Mouse (Mus musculus): Measurements from ENCODE around the gene Cdk10.
"Not testable (repeated sequence)": the region's sequence is repeated elsewhere in the genome, so short reads cannot be mapped to it uniquely, and the experiment has no call there.

Gene Cdk10

GRCm38 (mm10) chr8:123233300-123233699 is 8.7 kb downstream of the Cdk10 start:
- DNase-seq (ENCODE audit: low read depth, low spot score), result no peak

GRCm38 (mm10) chr8:123233760-123234159 is 9.1 kb downstream of the Cdk10 start:
- no peak for DNase-seq (ENCODE audit: low read depth, low spot score)

GRCm38 (mm10) chr8:123234918-123235519 is 10.4 kb downstream of the Cdk10 start:
- peak; percentile 44 for DNase-seq (ENCODE audit: low read depth, low spot score)

DNA sequence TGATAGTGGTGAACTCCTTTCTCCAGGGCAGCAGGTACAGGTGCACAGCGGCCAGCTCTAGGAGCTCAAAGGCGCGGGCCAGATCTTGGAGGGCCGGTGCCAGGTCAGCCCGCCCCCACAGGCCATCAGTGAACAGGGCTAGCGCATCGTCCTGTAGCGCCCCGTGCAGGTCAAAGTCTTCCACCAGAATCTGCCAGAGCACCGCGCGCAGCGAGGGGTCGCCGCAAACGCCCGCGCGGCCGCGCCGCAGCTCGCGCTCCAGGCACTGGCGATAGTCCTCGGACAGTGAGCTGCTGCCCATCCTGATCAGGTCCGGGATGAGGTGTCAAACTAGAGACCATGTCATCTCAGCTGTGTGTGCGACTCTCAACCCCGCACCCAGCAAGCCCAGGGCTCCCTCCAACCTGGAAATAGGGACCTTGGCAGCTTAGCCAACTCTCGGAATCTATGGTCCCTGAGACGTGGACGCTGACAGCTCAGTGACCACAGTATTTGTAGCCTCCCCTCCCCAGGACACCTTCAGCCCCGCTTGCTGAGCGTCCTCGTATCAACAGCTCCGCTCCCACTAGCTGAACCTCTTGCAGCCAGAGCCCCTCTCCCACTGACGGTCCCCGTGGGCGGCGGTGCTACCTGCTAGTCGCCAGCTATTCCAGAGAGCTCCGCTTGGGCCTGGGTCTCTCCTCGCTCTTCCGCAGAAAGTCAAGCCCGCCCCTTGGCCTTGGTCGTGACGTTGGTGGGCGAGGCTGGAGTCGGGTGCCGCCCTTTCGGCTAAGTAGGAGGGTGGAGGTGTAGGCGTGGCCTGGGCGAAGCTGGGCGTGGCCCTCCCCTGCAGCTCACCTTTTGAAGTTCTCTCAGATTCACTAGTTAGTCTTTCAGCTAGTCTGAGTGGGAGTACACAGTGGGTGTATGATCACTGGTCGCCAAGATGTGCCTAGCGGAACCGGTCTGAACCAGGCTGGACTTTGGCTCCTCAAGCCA is 11.2 kb downstream of the Cdk10 start, which contains the start of gene Spata2l:
Spata2l (minus strand) TSS at position 714 of the 978 bp plus-strand sequence.
- peak; percentile 95 for DNase-seq (ENCODE audit: low read depth, low spot score)

DNA sequence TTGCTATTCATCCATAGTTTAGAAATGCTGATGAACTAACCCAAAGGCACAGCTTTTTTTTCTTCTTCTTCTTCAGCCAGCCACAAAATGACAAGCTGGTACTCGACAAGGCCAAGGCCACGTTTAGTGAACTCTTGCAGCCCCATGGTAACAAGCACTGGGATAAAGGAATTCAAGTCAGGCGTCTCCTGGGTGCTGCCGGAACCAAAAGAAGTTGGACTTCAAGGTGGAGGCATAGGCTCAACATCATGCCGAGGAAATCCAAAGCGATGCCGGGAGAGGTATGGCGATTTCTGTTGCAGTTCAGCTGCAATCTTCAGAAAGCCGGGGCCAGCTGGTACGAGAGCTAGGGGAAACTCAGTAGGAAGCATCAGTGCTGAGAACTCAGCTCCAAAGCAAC is 14.8 kb downstream of the Cdk10 start:
- DNase-seq (ENCODE audit: low read depth, low spot score), result no peak

DNA sequence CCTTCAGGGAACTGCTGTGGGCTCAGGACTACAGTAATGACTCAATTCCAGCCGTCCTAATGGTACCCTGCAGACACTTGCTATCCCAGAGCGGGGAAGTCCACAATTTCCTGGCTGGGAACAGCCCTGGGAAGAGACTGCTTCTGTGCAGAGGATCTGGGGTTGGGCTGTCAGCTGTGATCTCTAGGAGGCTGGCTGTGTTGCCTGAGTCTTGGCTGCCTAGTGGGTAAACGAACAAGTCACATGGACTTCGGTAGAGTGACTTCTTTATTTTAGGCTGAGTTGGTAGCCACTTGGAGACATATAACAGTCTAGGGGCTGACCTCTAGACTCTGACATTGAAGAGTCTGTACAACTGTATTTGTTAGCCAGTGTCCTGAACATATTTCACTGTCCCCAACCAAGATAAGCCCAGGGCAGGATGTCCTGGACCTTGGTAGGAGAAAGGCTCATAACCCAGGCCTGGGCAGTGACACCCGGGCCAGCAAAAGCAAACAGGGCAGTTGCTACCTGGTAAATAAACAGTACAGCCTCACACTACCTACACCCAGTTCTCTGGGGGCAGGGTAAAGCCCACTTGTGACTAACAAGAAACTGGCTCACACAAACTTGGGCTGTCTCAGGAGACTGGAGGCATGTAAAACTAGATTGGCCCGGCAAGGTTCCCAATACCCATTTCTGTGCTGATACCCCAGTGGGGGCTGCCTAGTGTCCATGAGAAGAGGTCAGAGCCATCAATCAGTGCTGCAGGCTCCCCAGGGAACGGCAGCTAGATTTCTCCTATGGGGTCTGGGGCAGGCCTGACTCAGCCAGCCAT is 17.7 kb downstream of the Cdk10 start:
- DNase-seq (ENCODE audit: low read depth, low spot score), result no peak

GRCm38 (mm10) chr8:123243053-123243452 is 18.4 kb downstream of the Cdk10 start:
- no peak for DNase-seq (ENCODE audit: low read depth, low spot score)

DNA sequence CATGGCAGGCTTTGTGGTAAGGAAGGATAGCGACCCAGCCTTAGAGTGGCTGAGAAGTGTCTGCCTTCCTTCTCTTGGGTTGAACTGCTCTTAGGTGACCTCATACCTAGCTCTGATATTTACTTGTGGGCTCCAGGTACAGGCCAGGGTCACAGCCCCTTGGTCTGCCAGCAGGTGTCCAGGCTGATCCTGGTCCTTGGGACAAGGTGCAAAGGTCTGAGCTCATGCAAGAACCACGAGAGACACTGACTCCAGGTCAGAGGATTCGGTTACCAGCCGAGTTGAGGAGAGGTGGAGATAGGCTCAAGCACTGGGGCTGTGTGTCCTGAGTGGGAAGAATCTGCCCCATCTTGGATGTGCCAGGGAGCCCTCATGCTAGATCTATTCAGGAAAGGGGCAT is 19.7 kb downstream of the Cdk10 start:
- no peak for DNase-seq (ENCODE audit: low read depth, low spot score)

DNA sequence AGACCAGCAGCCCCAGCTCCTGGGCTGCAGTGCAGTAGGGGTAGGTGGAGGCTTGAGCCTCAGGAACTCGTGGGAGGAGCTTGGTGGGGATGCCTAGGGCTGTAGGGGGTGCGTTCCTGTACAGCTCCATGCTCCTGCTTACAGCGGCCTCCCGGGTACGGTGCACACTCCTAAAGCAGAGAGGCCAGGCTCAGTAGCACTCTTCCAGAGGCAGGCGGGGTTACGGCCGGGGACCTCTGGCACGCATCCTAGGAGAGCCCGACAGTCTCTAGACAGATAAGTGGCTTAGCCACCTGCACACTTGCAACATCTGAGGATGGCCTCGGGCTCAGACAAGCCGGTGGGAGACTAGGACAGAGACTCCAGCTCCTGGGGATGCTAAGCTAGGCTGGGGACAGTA is 20.9 kb downstream of the Cdk10 start:
- no peak for DNase-seq (ENCODE audit: low read depth, low spot score)

DNA sequence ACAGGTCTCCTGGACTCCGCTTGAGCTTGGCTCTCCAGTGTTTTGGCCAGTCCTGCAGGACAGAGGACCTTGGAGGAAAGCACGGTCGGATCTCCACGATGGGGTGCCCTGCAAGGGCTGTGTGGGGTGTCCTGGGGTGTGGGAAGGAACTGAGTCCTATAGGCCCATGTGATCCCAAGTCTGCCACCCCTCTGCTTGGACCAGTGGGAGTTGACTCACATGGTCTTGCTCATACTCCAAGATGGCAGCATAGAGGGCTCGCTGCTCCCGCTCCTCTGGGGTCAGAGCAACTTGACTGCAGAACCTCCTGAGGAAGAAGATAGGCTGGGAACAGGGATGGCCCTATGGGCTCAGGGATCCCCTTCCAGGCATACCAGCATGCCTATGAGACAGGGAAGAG is 23.1 kb downstream of the Cdk10 start:
- no peak for DNase-seq (ENCODE audit: low read depth, low spot score)

GRCm38 (mm10) chr8:123248596-123248995 is 24.0 kb downstream of the Cdk10 start:
- no peak for DNase-seq (ENCODE audit: low read depth, low spot score)

DNA sequence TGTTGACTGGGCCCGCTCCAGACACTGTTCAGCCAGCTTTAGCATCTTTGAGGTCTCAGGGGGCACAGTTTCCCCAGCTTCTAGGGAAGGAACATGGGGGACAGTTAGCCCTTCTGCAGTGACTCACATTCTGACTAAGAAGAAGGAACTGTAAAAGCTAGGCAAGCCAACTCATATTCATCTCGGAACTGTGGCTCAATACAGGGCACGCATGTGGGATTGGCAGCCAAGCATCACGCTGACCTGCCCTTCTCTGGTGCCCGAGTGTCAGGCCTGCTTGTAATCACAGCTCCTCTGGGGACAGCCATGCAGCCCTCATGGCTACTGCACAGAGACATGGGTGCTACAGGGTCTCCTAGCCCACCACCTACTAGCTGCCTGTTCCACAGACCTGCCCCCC is 26.3 kb downstream of the Cdk10 start:
- no peak for DNase-seq (ENCODE audit: low read depth, low spot score)

DNA sequence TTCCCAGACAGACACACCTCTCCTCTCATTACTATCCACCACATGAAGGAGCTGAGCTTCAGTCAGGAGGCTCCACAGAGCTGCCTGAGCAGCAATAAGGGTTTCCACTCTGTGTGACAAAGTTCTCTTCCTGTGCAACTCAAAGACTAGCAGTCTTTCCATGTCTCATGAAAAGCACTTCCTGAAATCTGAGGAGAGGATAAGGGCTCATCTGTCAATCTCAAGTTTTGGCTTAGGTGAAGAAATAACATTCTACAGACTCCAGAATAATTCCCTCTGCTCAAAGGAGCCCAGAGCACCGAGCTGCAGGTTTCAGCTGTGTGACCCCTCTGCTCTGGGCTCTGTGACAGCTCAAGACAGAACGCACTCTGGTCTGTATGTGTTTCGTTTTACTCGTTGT is 28.3 kb downstream of the Cdk10 start:
- DNase-seq (ENCODE audit: low read depth, low spot score), result peak; percentile 23

DNA sequence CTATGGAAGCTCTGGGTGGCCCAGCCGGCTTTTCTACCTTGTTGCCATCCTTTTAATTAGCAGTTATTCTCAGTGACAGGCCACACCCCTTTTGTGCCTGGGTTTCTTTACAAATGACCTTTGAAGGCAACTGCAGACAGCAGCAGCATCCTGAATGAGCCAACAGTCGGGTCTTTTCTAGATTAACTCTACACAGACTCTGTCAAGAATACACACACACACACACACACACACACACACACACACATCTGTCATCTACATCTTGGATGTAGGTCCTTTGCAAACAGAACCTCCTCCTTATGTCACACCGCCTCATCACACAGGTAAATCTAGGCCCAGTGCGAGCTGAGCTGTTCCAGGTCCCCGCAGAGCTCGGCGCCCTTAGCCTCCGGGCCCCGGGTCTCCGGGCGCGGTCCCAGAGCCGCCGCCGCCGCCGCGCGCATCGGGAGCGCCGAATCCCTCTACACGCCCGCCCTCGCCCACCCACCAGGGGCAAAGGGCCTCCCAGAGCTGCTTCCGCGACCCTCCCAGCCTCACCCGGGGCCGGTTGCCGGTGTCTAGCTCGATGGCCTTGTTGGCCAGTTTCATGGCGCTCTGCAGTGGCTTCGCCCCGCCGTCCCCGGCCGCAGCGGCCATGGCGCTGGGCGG is 28.9 kb downstream of the Cdk10 start:
- no peak for DNase-seq (ENCODE audit: low read depth, low spot score)

DNA sequence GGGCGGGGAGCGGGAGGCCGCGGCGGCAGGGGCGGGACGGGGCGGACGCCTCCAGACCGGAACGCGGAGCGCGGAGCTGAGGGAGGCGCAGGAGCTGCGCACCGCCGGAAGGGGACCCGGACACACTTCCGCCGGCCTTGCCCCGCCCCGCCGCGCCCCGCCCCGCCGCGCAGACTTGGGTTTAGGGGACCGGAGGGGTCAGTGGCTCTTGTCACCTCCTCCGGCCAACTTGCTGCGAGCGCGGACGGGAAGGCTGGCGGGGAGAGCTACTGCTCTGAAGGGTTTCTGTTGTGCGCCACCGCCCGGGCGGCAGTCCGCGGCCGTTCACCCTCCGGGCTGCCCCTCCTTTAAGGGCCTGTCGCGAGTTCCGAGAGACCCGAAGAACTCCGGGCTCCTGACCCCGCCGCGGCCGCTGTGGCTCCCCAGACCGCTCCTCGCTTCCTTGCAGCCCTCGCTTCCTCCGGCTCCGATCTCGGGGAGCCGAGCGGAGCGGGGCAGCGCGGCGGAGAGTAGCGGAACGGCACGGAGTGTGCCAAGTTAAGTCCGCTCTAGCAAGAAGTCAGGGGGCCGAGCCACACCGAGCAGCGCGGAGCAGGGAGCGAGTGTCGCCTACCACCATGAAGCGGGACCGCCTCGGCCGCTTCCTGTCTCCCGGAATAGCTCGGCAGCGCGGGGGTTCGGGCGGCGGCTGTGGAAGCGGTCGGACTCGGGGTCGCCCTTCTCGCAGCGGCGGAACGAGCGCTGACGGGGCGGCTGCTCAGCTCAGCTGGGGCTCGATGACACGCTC is 29.6 kb downstream of the Cdk10 start, which contains the start of the genes Zfp276 and Vps9d1:
Zfp276 (plus strand) TSS at position 97 of the 787 bp plus-strand sequence.
Vps9d1 (minus strand) TSS at position 250 of the 787 bp plus-strand sequence.
- DNase-seq (ENCODE audit: low read depth, low spot score), result peak; percentile 90

DNA sequence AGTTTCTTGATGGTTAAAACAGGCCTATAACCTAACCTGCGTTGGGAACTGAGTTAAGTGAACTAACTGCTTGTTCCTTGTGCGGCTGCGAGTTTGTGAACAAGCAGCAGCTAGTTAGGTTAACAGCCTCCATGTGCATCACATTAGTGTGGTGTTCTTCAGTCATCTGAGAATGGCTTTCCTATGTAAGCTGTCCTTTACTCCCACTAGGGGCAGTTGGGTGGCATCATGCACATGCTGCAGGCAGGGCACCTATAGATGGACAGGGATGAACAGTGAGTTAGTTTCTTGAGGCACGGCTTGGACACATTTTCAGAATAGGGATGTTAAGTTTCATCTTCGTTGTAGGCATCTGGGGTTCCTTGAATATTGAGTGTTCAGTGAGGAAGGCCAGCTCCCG is 30.5 kb downstream of the Cdk10 start:
- DNase-seq (ENCODE audit: low read depth, low spot score), result no peak

GRCm38 (mm10) chr8:123257114-123257513 is 32.5 kb downstream of the Cdk10 start:
- no peak for DNase-seq (ENCODE audit: low read depth, low spot score)

- not testable (repeated sequence) for DNase-seq (ENCODE audit: low read depth, low spot score)
Measured at GRCm38 (mm10) chr8:123257593-123257992, 33.0 kb downstream of the Cdk10 start.

- no peak for DNase-seq (ENCODE audit: low read depth, low spot score)
Measured at GRCm38 (mm10) chr8:123267926-123268656, 43.4 kb downstream of the Cdk10 start.

- DNase-seq (ENCODE audit: low read depth, low spot score), result no peak
Measured at GRCm38 (mm10) chr8:123271147-123271546, 46.5 kb downstream of the Cdk10 start.
